Mouse (Mus musculus) B cell, adult 2 months (primary cell): ENCODE results near the gene Ptpa.
"Not testable (repeated sequence)": the region's sequence is repeated elsewhere in the genome, so short reads cannot be mapped to it uniquely, and the experiment has no call there.

Source experiments
- DNase-seq, 2 experiments: peaks; one replicate each; pipeline ENCODE4 v3.0.0; 2022

The Ptpa gene

GRCm38 (mm10) chr2:30402843-30403242 is 13.0 kb upstream of the Ptpa start:
- no peak for DNase-seq

- DNase-seq = peak; percentile 29 to 31
Measured at GRCm38 (mm10) chr2:30403870-30404269, 12.0 kb upstream of the Ptpa start.

GRCm38 (mm10) chr2:30407221-30407620 is 8.6 kb upstream of the Ptpa start:
- DNase-seq = no peak

GRCm38 (mm10) chr2:30407778-30408177 is 8.1 kb upstream of the Ptpa start:
- no peak for DNase-seq

- no peak for DNase-seq
Measured at GRCm38 (mm10) chr2:30408452-30409100, 7.3 kb upstream of the Ptpa start.

GRCm38 (mm10) chr2:30409454-30410176 is 6.2 kb upstream of the Ptpa start:
- no peak for DNase-seq

GRCm38 (mm10) chr2:30413038-30413973 is 2.5 kb upstream of the Ptpa start:
- DNase-seq = no peak

GRCm38 (mm10) chr2:30414101-30414500 is 1.7 kb upstream of the Ptpa start:
- DNase-seq = no peak

- DNase-seq = no peak
Measured at GRCm38 (mm10) chr2:30414681-30415080, 1.2 kb upstream of the Ptpa start.

- no peak for DNase-seq
Measured at GRCm38 (mm10) chr2:30415157-30415935, 493 bp upstream of the Ptpa start, which contains the start of gene Crat. Crat (minus strand) TSS chr2:30415813.

GRCm38 (mm10) chr2:30416649-30416965 is 768 bp downstream of the Ptpa start:
- no peak for DNase-seq

- not testable (repeated sequence) for DNase-seq
Measured at GRCm38 (mm10) chr2:30417154-30417553, 1.3 kb downstream of the Ptpa start.

GRCm38 (mm10) chr2:30417595-30418165 is 1.8 kb downstream of the Ptpa start:
- DNase-seq = no peak

GRCm38 (mm10) chr2:30418259-30418658 is 2.4 kb downstream of the Ptpa start:
- DNase-seq = no peak

GRCm38 (mm10) chr2:30419112-30419511 is 3.3 kb downstream of the Ptpa start:
- DNase-seq = no peak

GRCm38 (mm10) chr2:30421432-30421831 is 5.6 kb downstream of the Ptpa start:
- no peak for DNase-seq

GRCm38 (mm10) chr2:30429156-30429555 is 13.3 kb downstream of the Ptpa start:
- no peak for DNase-seq

- peak; percentile 84 to 86 for DNase-seq
Measured at GRCm38 (mm10) chr2:30435326-30436155, 19.7 kb downstream of the Ptpa start.

- no peak for DNase-seq
Measured at GRCm38 (mm10) chr2:30436156-30436545, 20.3 kb downstream of the Ptpa start.

- DNase-seq = no peak
Measured at GRCm38 (mm10) chr2:30436809-30437208, 21.0 kb downstream of the Ptpa start.

- no peak for DNase-seq
Measured at GRCm38 (mm10) chr2:30437791-30438190, 22.0 kb downstream of the Ptpa start.
